Mouse (Mus musculus): ENCODE results near the gene Gm572.

Gene Gm572

GRCm38 (mm10) chr4:148625756-148626622, 17.1 kb upstream of the Gm572 start:
- DNase-seq (ENCODE audit: low spot score), result peak; percentile 70

GRCm38 (mm10) chr4:148626623-148627185, 16.4 kb upstream of the Gm572 start, which contains the start of gene Tardbp:
Tardbp (minus strand) TSS chr4:148627019.
- DNase-seq (ENCODE audit: low spot score), result peak; percentile 96

GRCm38 (mm10) chr4:148627246-148627645, 15.9 kb upstream of the Gm572 start:
- DNase-seq (ENCODE audit: low spot score), result no peak

GRCm38 (mm10) chr4:148632013-148632692, 11.0 kb upstream of the Gm572 start:
- no peak for DNase-seq (ENCODE audit: low spot score)

GRCm38 (mm10) chr4:148633395-148634061, 9.6 kb upstream of the Gm572 start:
- DNase-seq (ENCODE audit: low spot score), result no peak

GRCm38 (mm10) chr4:148635309-148635708, 7.8 kb upstream of the Gm572 start:
- DNase-seq (ENCODE audit: low spot score), result no peak

- no peak for DNase-seq (ENCODE audit: low spot score)
Measured at GRCm38 (mm10) chr4:148638302-148638701, 4.8 kb upstream of the Gm572 start.

GRCm38 (mm10) chr4:148639455-148639854, 3.7 kb upstream of the Gm572 start:
- no peak for DNase-seq (ENCODE audit: low spot score)

- no peak for DNase-seq (ENCODE audit: low spot score)
Measured at GRCm38 (mm10) chr4:148641121-148641520, 2.0 kb upstream of the Gm572 start.

- peak; percentile 70 for DNase-seq (ENCODE audit: low spot score)
Measured at GRCm38 (mm10) chr4:148644157-148644511, 1.0 kb downstream of the Gm572 start.

GRCm38 (mm10) chr4:148644926-148645325, 1.8 kb downstream of the Gm572 start:
- DNase-seq (ENCODE audit: low spot score), result no peak

- no peak for DNase-seq (ENCODE audit: low spot score)
Measured at GRCm38 (mm10) chr4:148646616-148647015, 3.5 kb downstream of the Gm572 start.

GRCm38 (mm10) chr4:148649309-148649708, 6.2 kb downstream of the Gm572 start:
- DNase-seq (ENCODE audit: low spot score), result no peak

- peak; percentile 59 for DNase-seq (ENCODE audit: low spot score)
Measured at GRCm38 (mm10) chr4:148651045-148651444, 7.9 kb downstream of the Gm572 start.

GRCm38 (mm10) chr4:148654701-148655398, 11.7 kb downstream of the Gm572 start:
- DNase-seq (ENCODE audit: low spot score), result peak; percentile 71

GRCm38 (mm10) chr4:148656691-148657258, 13.7 kb downstream of the Gm572 start:
- no peak for DNase-seq (ENCODE audit: low spot score)

GRCm38 (mm10) chr4:148657776-148658175, 14.7 kb downstream of the Gm572 start:
- no peak for DNase-seq (ENCODE audit: low spot score)

GRCm38 (mm10) chr4:148660174-148660573, 17.1 kb downstream of the Gm572 start:
- DNase-seq (ENCODE audit: low spot score), result no peak

- peak; percentile 84 for DNase-seq (ENCODE audit: low spot score)
Measured at GRCm38 (mm10) chr4:148662168-148662965, 19.2 kb downstream of the Gm572 start.

- no peak for DNase-seq (ENCODE audit: low spot score)
Measured at GRCm38 (mm10) chr4:148663326-148663725, 20.2 kb downstream of the Gm572 start.

GRCm38 (mm10) chr4:148664021-148664420, 20.9 kb downstream of the Gm572 start:
- DNase-seq (ENCODE audit: low spot score), result no peak
